Mouse (Mus musculus) CD4-positive, CD25-positive, alpha-beta regulatory T cell, adult 4 months (primary cell): ENCODE data around the gene Vcl. TPM values are rescaled to one million over a fixed set of nuclear protein-coding genes. Genes with fewer than 3 reads are reported as not detected.

Experiments
- ATAC-seq: one replicate; pipeline ENCODE4 v1.8.0; 2017
- polyA plus RNA-seq, 2 experiments: library from polyadenylated mRNA; unstranded; fragments of 100-300 nt; shearing (Covaris generic); gene quantifications; one replicate each; pipeline ENCODE4 v1.2.1; 2017

Vcl gene
- polyA plus RNA-seq, 2 experiments from 2014 or later = 1.4 to 2.6 TPM

DNA sequence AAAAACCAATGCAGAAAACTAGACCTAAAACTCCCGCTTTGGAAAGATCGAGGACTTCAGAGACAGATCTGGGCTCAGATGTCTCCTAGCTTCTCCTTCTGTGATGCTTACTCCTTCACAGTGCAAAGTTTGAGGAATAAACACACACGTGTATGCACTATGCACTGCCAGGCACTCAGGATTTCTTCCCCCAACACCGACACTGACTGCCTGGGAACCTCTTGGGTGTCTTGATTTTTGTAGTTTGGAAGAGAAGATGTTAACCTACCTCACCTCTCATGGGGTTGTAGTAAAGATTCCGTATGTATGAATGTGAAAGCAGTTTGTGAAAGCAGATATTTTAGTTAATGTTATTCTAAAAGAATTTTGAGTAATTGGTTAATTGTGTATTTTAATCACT is 88.7 kb downstream of the Vcl start:
- no peak for ATAC-seq

DNA sequence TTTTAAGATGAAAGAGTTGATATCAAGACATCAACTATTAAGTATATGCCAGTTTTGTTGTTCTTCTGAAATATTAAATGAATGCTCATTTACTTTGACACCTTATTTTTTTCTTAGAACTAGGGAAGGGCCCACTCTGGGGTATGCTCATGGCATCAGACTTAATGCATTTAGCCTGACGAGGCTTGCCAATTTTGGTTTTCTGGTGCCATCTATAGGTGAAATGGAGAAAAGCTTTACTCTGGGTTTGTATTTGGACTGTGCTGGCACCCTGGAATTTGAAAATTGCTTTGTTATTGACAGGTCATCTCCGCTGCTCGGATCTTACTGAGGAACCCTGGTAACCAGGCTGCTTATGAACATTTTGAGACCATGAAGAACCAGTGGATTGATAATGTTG is 89.8 kb downstream of the Vcl start:
- ATAC-seq = peak; percentile 81

GRCm38 (mm10) chr14:21020435-21020834 is 91.2 kb downstream of the Vcl start:
- no peak for ATAC-seq

DNA sequence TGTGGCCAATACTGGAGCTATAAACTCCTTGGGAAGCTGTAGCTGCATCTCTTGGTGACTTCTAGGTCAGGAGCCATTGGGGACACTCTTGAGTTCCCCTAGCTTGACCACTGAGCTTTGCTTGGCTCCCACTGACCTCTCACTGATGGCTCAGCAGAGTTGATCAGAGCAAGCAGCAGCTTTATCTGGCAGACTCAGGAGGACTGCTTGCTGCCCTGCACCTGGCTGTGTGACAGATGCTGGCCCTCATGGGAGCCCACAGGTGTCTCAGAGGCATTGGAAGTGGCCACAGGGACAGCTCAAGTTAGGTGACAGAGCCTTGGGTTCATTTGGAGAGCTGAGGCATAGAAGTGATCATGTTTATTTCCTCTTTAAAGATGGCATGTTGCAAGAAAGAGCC is 98.3 kb downstream of the Vcl start:
- no peak for ATAC-seq

DNA sequence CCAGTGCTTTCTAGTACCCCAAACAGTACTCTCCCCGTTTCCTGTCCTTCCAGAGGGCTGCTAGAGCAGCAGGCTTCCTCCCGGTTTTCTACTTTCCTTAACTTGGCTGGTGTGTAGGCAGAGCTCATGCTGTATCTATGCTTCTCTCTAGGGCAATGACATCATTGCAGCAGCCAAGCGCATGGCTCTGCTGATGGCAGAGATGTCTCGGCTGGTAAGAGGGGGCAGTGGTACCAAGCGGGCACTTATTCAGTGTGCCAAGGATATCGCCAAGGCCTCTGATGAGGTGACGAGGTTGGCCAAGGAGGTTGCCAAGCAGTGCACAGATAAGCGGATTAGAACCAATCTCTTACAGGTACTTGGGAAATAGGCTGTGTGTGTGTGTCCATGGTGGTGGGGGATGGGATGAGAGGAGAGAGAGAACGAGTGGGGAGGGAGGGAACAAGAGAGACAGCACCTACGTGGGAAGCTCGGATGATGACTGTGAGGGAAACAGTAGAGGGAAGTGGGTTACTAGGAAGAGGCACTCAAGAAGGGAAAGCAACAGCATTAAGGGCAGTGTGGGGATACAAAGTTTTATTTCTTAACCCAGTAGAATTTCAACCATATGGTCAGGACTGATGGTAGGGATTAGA is 99.9 kb downstream of the Vcl start:
- no peak for ATAC-seq

- peak; percentile 96 for ATAC-seq
These were observed 102.7 kb downstream of the Vcl start for GRCm38 (mm10) chr14:21031783-21032511.

DNA sequence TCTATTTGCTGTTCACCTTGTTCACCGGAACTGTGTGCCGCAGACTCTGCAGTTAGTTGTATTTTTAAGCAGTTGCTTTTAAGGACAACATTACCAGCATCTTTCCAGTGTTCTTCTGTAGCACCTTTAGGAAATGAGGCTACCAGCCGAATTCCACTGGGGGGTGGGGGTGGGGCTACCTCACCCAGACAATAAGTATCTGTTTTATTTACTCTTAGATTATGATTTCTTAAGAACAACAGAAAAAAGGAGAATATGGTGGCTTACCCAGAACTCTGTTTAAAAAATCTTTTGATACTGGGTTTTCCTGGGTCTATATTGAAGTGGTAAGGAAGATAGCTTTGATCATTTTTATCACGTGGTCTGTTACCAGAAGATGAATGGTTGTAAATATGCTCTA is 105.1 kb downstream of the Vcl start:
- ATAC-seq = peak; percentile 33

DNA sequence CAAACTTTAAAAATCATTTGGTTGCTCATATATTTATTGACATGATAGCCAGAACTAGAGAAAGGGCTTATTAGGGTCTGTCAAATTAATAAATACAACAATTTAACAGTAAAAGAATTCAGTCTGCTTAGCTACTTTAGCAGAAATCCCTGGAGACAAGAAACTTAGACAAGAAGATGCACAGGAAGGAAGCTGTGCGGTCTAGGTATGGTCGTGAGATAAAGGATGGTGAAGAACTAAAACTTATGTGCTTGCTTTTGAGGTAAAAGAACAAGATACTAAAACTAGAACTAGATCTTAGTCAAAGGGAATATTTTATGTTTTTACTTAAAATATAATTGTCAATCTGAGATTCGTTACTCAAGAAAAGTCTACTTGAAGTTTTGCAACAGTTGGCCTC is 105.6 kb downstream of the Vcl start:
- ATAC-seq = no peak

DNA sequence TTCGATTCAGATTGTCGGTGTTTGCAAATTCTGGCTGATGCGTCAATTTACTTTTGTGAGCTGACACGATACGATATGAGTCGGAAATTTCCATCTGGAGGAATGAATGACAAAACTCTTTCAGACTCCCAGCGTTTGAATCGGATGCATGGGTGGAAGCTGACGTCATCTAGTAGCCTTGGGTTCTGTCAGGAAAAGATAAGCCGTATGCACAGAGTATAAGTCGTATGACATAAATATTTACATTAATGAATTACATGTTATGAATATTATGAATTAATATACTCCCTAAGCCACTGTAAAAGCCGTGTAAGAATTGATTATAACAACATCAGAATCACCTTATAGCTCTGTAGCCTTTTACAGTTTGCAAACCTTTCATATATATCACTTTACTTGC is 109.9 kb downstream of the Vcl start:
- no peak for ATAC-seq

DNA sequence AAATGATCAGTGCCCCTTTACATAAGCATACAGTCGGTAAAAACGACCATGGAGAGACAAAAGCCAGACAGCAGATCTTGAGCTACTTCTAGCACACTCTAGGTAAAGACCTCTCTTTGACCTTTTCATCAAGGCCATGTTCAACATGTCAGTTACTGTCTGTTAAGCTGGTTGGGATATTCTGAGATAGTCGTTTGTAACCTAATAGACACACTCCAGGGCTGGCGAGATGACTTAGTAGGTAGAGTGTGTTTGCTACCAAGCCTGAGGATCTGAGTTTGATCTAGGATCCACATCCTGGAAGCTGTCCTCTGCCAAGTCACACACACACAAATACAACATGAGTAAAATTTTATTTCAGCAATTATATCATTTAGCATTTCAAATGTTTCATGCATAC is 110.4 kb downstream of the Vcl start:
- no peak for ATAC-seq

GRCm38 (mm10) chr14:21047840-21048239 is 118.6 kb downstream of the Vcl start:
- ATAC-seq = no peak

DNA sequence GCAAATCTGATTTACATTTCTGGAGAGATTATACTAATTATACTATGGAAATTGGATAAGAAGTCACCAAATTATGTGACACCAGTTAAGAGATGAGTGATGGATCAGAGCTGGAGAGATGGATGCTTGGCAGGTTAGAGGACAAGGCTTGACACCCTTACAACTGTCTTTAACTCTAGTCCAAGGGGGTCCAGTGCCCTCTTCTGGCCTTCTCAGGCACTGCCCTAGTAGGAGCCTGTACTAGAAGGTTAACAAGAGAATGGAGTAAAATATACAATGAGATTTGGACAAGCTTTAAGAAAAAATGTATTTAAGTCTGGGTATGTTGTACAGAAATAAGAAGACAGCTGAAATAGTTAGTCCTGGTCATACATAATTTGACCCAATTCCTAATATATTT is 119.7 kb downstream of the Vcl start:
- ATAC-seq = no peak

DNA sequence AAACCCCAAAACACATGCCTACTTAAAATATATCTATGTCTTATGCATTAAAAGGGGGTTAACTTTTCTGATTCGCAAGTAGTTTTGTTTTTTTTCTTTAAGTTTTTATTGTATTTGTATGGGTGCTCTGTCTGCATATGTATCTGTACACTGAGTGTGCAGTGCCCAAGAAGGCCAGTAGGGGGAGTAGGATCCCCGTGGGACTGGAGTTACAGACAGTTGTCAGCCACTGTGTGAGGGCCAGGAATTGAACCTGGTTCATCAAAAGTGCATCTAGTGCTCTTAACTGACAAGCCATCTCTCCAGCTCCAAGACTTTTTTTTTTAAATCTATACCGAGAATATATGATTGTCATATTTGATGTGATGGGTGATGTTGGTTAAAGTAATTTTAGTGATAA is 121.5 kb downstream of the Vcl start:
- ATAC-seq = no peak

- ATAC-seq = peak; percentile 14
These were observed 122.3 kb downstream of the Vcl start for GRCm38 (mm10) chr14:21051380-21052111.

DNA sequence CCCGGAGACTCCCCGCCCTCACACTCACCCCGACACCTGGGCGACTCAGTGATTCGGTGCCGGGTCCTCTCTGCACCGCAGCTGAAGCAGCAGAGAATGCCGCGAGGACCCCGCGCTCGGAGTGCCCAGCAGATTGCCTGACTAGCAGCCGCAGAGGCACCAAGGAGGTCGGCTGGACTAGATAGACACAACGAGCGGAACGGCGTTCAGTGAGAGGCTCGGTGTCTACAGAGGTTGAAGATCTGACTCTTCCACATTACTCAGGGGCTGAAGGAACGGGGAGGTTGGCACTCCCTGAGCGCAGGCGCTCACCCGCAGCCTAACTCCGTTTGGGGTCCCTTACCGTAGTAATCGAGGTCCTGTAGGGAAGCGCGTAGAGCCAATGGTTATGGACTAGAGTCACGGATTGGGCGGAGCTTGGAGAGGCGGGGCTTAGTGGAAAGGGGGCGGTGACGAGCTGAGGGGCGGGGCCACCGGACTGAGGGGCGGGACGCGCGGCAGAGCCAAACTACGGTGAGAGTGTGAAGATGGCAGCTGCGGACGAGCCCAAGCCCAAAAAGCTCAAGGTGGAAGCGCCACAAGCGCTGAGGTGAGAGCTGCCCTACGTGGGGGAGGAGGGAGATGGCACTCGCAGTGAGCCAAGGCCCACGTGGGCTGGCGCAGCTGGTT is 123.0 kb downstream of the Vcl start, which contains the start of the genes Ap3m1 and Adk:
Ap3m1 (minus strand) TSS at position 397 of the 669 bp plus-strand sequence.
Adk (plus strand) TSS at position 463 of the 669 bp plus-strand sequence.
- peak; percentile 89 for ATAC-seq

DNA sequence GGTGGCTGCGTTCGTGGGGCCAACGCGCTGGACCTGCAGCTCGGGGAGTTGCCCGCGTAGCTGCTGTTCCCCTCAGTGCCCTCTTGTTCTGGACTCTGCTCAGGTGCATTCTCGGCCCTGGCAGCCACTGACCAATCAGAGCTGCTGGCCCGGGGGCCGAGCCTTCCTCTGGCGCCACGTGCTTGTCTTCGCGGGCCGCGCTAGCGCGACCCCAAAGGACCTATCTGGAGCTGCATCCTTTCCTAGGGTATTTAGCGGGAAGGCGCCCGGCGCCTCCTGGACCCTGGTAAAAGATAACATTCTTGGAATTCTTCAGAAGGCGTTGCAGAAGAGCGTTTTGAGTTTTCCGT is 123.6 kb downstream of the Vcl start:
- ATAC-seq = peak; percentile 5

- no peak for ATAC-seq
These were observed 124.0 kb downstream of the Vcl start for GRCm38 (mm10) chr14:21053151-21053550.

GRCm38 (mm10) chr14:21053586-21053985 is 124.4 kb downstream of the Vcl start:
- ATAC-seq = no peak

DNA sequence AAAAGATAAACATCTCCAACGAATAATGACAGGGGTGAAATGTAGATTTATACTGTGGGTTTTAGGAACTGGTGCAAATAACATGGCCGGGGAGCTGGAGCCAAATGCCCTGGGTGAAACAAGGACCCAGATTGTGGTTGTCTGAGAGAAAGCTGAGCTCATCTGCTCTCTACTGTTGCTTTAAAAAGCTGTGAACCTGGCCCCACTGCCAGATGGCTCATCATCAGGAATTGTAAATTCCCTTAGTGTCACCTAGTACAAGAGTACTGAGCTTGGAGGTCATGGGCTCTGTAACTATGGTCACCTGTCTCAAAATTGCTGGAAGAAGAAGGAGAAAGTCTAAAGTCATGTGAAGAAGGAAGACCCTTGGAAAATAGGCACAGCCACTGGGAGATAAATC is 129.8 kb downstream of the Vcl start:
- no peak for ATAC-seq

DNA sequence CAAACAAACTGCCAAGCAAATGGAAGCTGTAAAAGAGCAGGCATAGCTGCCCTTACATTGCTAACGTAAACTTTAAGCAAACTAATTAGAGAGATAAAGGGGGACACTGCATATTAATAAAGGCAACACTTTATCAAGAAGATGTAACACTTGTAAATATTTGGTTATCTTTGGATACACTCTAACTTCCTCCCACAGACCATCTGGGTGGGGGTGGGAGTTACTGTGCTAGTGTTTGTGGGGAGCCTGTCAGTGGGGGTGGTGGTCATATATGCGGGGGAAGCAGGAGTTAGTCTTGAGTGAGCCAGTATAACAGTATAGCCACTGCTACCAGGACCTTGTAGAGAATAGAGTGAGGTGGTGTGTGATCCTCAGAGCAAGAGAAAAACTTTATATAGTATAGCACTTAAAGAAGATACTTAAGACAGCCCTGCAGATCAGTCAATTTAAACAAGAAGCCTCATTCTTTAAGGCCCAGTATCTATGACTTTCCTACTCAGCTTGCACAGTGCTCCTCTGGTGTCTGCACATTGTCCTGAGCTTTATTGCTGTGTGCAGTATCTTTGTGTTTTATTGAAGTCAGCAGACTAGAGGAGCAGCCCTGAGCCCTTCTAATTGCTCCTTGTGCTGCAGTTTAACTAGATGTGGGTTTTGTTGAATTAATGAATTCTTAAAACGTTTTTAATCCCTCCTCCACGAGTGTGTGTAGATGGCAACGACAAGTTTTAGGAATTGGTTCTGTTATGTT is 133.7 kb downstream of the Vcl start:
- no peak for ATAC-seq

DNA sequence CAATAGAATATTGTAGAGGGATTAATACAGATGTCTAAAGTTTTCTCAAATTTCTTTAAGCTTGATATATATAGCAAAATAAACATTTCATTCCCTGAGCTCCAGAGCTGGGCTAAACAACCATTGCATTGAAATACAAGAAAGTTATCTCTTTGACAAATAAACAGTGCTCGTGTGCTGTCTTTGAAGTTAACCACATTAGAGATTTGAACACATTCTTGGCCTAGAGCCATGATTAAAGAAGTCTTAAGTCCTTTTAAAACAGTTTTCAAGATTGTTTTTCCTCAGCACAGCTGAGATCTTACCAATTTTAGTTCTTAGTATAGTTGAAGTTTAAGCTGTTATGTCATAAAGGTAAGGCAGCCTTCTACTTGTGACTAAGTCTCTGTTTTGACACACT is 135.1 kb downstream of the Vcl start:
- peak; percentile 77 for ATAC-seq

GRCm38 (mm10) chr14:21065490-21066162 is 136.4 kb downstream of the Vcl start:
- no peak for ATAC-seq
